Mouse (Mus musculus) thymus, postnatal 36 days (tissue): Measurements from ENCODE around the gene Commd7.

Source experiments
- DNase-seq, 2 experiments: peaks; one replicate each; pipeline ENCODE4 v3.0.0; 2022; ENCODE audit warnings: mixed read lengths in 2 of 2

Gene Commd7

DNA sequence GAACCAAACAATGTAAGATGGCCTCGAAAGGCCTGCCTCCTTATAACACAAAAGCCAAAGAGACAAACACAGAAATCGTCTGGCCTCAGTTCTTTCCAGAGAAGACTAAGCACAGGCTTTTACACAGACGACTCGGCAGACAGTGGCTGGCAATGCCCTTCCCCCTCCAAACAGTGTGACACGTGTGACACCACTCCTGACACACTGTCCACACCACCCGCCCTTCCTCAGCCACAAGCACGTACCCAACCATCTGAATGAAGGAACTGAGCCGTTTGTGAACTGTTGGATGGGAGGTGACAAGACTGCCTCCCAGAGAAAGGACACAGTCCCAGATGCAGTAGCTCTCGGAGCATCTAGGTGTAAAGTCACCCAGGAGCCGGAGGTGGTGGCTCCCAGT lies 13.7 kb downstream of the Commd7 start:
- DNase-seq, result no peak

DNA sequence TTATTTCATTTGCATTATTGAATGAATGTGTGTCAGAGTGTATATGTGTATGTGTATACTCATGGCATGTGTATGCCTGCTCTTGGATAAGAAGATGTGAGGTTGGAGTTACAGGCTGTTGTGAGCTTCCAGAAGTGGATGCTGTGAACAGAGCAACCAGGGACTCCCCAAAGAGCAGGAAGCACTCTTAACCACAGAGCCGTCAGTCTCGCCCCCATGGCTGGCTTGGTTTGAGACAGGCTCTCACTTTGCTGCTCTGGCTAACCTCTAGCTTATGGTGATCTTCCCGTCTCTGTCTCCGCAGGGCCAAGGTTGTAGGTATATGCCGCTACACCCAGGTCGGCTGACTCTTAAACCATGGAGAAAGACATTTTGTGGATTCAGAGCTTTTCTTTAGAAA lies 14.1 kb downstream of the Commd7 start:
- DNase-seq, result no peak

DNA sequence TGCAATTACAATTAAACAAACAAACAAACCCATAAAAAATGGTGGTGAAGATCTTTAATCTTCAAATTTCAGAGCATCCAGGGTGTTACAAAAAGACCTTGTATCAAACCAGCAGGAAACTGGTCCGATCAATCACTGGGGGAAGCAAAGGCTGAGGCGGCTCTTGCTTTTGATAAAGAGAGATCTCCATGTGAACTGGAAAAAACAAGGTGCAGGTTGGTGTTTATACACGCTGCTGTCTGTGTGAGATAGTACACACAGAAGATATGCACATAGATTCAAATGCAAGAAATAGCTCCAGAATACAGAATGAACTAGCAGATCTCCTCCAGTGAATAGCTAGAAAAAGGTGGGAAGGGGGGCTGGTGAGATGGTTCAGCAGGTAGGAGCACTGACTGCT lies 15.7 kb downstream of the Commd7 start:
- DNase-seq, result no peak

DNA sequence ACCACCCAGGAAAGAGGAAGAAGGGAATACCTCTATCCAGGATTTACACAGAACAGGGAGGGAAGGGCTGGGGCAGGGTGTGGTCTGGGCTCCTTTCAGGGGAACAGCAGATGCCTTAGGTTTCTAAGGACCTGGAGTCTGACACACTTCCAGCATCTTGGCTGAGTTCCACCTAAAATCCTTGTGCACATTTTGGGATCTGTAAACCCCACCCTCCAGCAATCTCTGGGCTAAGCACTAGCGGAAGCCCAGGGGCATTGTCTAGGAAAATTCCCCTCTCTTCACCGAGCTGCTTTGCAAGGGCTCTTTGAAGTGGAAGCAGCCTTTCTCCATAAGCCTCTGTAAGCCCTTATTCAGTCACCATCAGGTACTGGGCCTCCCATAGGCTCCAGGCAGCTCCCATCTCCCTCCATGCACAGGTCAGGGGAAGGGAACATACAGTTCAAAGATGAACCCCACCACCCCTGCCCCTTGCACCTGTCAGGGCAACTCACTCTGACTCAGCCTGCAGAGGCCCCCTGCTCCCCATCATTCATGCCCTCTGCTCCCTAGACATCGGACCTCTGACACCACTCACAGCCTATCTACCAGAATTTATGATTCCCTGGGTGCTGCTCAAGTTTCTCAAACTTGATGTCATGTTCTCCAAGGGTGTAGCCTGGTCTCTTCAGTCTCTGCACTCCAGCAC lies 19.8 kb downstream of the Commd7 start:
- no peak for DNase-seq

DNA sequence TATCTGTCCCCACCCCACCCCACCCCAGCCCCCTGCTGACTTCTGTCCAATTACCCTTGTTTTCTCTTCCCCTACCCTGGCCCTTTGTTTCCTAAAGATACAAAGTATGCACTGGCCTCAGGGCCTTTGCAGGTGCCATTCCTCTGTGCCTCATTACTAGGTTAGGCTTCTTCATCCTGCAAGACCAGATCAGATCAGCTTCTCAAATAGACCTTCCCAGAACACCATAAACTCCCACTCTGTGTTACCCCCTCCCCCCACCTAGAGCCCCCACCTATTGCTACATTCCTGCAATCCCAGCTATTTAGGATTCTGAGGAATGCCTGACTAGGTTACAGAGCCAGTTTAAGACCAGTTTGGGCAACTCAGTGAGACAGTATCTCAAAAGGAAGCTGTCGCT lies 20.8 kb downstream of the Commd7 start:
- no peak for DNase-seq

DNA sequence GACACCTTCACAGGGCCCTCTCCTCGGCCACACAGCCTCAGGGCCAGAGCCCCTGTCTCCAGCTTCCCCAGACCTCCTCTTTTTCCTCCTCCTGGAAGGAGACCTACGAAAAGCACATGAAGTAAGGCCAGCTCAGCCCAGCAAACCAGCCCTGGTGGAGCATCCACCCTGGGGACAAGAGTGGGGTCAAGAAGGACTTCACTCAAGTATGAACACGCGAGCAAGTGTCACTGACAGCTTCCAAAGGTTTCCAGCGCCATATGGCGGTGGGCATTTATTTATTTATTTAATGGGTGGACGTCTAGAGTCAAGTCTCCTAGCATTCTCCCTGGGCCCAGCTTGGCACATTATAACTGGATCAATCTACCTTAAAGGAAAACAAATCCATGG lies 21.3 kb downstream of the Commd7 start:
- no peak for DNase-seq

DNA sequence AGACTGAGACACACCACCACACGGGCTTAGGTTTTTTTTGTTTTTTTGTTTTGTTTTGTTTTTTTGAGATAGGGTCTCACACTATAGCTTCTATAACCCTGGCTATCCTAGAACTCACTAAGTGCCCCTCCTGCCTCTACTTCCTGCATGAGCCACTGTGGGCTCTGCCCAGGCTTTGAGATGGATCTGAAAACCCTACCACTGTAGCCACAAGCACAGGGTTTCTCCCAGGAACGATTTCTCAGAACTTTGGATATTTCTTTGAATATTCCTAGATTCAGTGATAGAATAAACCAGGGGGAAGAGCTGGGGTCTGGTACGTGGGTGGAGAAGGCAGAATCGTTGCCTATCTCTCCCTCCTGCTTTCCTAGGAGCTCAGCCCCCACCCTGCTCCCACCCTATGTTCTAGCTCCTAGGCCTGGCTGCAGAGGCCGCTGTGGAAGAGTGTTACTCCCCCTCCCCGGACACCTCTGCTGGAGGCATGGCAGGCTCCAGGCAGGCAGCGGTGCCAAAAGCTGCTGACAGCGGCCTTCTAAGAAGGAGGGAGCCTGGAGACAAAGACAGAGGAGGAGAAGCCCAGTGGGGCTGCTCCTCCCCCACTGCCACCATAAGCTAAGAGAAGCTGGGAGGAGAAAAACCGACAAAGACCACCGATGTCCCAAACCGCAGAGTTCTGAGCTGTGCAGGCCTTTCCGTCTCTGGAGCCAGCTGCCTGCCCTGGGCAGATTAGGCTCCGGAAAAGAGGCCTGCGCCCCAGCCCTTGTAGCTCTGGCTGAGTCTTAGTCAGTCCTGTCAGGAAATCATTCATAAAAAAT lies 21.9 kb downstream of the Commd7 start:
- DNase-seq, result no peak

DNA sequence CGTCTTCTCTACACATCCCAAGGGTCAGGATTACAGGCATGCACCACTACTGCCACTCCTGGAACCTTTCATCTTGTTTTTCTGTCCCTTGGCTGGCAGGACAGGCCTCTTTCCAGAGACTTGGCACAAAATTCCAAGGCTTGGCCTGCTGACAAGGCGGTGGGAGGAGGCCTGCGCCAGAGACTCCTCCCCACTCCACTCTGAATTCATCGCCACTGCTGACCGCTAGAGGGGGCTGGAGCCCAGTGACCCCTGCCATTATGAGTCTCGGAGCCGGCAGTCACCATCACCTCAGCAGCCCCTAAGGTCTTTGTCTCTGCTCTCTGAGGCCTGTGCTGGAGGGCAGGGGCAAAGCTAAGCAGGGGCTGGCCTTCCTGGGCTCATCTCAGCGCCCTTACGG lies 23.0 kb downstream of the Commd7 start:
- DNase-seq, result peak; percentile 67 to 70

DNA sequence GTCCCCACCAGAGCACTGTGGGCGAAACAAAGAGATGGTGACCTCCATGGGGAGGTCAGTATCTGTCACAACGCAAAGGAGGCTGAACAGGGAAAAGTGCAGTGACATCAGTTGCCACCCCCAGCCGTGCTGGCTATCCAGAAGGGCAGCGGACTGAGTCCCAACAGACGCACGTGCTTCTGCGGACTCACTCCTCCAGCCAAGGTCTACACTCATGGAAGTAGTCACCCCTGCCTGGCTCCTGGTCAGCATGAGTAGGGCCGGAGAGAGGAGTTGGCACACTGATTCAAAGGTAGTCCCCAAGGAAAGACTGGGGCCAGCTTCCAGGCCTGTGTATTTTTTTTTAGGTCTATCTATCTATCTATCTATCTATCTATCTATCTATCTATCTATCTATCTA lies 23.5 kb downstream of the Commd7 start:
- DNase-seq, result no peak

DNA sequence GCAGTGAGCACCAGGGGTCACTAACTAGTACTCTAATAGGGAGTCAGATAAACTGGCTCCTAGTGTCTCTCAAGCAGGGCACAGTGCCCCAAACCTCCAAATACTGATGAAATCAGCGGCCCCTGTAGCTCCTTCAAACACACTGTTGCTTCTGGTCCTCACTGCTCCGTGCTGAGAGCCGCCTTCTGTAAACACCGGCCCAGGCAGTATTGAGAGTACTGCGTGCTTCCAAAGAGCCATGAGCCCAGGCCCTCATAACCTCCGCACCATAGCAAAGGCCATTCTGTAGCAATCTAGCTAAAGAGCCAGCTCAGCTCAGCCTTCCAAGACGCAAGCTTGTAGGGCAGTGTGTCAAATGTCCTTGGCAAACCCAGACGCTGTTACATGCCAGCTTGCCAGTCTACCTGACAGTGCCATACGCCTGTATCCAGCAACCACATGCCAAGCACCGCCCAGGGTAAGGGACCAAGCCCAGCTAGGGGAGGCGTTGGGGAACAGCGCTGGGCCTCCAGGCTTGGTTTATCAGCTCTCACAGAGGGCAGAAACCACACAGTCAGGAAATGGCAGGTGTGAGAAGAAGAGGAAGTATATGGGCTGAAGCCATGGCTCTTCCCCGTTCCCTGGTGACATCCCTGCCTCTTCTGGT lies 24.6 kb downstream of the Commd7 start:
- DNase-seq, result peak; percentile 33 to 51

DNA sequence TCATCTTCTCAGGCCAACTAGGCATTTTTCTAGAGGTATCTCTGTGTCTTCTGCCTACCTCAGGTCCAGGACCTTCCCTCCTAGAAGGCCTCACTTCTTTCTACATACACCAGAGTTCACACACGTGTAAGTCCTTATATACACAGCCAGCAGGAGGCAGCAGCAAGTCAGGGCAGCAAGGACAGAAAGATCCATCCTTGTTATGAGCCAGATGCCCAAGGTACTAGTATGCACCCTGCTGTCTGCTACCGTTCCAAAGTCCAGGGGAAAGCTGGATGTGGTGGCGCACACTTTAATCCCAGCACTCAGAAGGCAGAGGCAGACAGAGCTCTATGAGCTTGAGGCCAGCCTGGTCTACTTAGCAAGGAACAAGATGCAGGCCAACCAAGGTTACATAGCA lies 26.2 kb downstream of the Commd7 start:
- peak; percentile 51 for DNase-seq

DNA sequence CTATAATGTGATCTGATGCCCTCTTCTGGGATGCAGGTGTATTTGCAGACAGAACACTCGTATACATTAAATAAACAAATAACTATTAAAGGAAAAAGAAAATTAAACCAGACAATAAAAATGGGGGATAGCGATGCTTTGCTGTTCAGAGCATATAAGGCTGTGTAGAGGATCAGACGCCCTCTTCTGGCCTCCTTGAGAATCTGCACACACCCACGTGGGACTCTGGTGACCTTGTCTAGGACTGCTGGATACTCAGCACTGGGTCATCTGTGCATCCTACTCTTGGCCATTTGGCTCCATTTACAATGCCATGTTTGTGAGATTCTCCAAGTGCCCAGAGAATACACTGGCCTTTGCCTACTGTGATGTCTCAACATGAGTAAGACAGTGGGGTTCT lies 28.9 kb downstream of the Commd7 start:
- no peak for DNase-seq

DNA sequence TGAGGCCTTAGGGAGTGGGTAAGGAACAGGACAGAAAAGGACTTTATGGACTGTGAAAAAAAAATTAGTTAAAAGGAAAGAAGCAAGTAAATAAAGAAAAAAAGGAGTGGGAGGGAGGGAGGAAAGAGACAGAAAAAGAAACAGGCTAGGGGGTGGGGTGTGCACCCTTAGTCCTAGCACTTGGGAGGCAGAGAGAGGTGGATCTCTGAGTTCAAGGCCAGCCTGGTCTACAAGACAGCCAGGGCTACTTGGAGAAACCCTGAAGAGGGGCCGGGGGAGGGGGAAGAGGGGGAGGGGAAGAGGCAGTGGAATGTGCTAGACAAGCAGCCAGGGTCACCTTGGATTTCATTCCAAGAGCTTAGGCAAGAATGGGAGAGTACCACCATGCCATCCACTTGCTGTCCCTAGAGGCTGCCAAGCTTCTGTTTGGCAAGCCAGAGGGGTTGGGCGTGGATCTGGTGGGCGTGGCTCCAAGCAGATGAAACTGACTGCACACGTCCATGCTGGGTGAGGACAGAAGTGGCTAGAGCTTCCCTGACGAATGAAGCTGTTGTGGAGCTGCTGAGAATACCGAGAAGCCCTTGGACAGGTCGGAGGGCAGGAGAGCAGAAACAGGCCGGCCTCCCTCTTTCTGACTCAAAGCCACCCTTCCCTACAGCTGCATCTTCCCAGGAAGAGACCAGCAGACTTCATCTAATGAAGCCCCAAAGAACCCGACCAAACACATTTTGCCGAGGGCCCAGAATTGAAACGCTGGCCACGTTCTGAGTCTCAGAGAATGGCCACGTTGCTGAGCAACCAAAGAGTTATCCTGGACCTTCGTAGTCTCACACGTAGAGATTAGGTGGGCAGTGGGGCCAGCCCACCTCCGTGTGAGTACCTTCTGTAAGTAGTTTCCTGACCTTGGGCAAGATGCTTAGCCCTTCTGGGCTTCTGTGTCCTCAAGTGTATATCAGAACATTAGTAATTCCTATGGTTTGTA lies 31.6 kb downstream of the Commd7 start:
- no peak for DNase-seq

DNA sequence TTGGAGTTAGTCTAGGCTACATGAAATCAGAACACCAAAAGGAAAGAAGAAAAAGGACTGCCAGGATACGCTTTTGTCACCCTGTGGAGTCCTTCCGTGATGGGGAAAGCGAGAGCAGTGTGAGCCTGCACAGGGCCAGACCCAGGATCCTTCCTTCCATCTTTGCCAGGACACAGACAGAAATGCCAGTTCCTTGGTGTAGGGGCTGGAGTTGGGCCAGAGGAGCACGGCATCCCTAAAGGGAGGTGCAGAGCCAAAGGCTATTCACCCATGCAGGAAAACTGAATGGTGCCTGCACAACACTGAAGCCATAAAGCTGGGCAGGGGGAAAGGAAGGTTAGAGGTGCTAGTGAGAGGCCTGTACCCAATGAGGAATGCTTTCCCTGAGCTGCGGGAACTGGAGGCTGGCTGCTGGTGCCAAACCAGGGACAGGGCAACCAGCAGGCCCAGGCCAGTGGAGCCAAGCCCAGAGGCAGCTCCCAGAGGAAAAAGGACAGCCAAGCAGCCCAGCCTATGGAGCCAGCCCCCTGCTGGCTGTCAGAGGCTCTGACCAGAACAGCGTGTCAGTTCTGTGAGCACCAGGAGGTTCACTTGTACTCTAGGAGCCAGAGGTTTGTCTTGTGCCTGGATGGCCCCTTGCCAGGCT lies 32.4 kb downstream of the Commd7 start:
- no peak for DNase-seq

DNA sequence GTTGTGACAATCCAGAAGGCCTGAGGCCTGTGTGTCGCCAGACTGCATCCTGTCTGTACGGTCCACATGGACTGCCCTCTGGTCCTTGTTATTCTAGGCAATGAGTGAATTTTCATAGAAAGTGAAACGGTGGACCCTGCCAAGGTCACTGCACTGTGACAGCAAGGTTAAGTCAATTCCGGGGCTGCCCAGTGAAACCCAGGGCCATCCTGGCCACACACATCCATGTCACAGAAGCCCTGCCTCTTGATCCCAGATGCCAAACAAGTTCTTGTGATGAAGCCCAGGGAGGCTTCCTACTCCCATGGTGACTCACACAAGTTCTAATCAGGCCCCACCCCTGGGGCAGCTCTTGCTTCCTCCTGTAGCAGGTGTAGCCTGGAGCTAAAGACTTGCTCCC lies 35.0 kb downstream of the Commd7 start:
- DNase-seq, result no peak

DNA sequence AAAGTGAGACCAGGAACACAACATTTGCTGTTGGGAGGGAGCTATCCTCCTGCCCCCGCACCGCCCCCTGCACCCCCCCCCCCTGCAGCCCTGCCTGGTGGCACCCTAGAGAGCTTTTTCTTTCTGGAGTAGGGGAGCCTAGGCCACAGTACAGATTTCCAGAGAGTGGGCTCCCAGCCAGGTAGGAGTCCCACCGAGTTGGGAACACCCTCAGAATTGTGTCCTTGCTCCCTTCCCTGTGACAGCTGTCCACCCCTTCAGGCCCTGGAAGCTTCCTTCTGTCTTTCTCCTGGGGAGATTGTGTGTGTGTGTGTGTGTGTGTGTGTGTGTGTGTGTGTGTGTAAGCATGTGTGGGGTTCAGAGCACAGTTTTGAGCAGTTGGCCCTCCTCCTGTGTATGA lies 35.6 kb downstream of the Commd7 start:
- no peak for DNase-seq

DNA sequence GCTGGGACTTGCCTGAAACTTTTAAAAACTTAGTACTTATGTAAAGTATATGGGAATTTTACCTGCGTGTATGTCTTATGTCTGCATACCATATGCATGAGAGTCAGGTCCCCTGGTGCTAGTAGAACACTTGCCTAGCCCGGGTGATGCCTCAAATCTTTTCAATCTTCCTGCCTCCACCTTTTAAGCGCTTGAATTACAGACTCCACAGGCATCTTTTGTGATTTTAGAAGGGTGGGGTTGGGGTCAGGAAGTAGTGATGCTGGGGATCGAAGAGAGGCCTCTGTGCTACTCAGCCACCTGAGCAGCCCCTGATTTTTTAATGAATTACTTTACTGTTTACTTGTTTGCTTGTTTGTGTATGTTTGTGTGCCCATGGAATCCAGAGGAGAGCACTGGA lies 37.6 kb downstream of the Commd7 start:
- DNase-seq, result no peak

DNA sequence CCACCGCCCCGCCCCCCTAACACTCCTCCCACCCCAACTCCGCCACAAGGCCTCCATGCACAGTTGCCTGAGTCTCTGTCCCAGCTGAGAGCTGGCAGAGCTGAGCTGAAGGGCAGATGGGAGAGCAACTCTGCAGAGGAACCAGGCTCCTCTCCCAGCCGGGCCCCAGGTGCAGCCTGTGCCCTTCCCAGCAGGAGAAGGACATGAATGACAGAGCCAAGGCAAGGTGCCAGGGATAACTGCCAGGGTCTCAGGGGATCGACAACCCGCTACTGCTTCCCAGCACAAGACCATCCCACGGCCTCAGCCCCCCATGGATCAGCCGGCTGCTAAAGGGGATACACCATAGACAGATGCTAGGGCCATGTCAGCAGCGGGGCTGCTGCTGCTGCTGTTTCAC lies 39.4 kb downstream of the Commd7 start:
- no peak for DNase-seq

DNA sequence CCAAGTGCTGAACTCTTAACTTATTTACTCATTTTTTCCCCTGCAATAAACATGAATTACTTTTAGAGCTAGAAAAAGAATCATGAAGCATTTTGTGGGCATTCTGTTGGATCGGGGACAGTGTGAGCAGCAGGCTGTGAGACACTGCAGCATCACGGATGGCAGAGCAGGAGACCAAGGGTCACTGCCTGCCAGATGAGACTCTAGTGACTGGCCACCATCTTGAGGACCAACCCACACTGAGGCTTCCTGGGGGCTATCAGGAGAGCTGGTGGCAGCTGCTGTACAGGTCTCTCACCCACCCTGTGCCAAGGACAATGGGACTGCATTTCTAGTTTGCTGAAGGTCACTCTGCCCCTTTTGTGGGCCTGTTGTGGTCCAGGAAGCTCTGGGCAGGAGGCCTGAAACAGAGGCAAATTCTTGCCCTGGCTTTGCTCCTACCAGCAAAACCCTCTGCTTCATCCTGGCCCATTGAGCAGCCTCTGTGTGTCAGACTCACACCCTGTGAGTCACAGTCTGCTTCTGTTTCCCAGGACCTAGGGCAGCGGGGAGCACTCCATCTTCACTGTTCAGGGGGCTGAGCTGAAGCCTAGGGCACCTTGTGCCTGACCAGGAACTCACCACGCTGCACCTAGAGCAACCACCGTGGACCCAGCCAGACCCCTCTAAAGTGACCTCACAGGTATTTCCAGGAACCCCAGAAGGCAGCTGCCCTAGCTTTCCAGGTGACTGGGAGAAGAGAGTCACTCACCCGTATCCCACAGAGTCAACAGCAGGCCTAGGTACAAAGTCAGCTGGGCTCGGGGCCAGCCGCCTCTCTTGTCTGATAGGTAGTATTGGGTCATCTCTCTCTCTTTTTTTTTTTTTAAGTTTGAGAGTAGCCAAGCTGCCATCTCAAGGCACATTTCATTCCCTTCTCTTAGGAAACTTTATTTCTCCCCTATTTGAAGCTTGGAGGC lies 40.2 kb downstream of the Commd7 start:
- DNase-seq, result no peak

DNA sequence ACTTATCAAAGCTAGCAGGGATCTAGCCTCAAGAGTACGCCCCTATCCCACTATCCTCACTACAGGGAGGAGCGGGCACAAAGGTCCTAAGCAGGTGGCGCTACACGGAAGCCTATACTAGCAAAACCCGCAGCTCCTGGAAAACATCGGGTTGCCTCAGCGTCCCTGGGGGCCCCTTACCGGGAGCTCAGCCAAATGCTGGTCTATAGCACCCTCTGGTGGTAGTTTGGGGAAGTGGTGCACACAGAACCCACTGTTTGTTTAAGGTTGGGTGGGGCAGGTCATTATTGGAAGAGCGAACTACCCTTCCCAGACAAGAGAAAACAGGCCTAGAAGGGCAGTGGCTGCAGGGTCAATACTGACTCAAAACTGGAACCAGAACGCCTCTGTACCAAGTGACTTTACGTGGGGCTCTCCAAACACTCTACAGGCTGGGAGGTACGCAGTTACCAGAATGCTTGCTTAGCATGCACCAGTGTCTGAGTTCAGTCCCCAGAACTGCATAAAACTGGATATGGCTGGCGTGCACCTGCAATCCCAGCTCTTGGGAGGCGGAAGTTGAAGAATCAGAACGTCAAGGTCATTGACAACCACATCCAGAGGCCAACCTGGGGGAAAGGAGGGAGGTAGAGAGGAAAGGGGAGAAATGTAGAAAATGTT lies 45.9 kb downstream of the Commd7 start:
- peak; percentile 77 to 83 for DNase-seq

DNA sequence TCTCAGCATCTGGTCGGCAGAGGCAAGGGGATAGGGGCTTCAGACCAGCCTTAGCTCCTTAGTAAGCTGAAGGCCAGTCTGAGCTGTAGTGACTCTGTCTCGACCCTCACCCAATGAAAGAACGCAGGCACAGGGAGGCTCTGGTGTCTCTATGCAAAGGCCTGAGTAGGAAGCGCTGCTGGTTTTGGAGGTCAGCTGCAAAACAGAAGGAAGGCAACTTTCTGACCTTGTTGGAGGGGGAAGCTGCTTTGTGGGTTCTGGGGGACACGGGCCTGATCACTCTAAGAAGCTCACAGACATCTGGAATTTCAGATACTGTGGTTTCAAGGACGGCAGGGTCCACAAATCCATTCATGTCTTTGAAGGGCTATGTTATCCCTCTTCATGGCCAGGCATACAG lies 46.6 kb downstream of the Commd7 start:
- no peak for DNase-seq
